Mouse (Mus musculus): ENCODE data around the gene F11r.
"Not testable (repeated sequence)": the region's sequence is repeated elsewhere in the genome, so short reads cannot be mapped to it uniquely, and the experiment has no call there.

Gene F11r

DNA sequence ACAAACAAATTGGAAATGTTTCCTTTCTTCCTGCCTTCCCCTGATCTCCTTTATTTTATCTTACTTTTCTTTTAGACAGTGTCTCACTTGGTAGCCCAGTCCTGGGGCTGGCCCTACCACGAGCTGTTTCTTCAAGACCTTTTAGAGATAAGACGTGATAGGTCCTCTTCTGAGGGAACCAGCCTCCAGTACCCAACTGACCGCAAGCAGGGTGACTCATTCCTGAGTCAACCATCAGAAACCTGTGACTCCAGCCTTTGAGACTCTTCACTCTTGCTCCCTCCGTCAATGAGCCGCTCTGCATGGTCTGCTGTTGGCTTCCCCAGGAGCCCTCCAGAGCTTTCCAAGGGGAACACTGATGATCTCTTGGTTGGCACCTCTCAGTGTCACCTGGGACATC, 33.6 kb downstream of the F11r start:
- no peak for DNase-seq (ENCODE audit: low spot score)

DNA sequence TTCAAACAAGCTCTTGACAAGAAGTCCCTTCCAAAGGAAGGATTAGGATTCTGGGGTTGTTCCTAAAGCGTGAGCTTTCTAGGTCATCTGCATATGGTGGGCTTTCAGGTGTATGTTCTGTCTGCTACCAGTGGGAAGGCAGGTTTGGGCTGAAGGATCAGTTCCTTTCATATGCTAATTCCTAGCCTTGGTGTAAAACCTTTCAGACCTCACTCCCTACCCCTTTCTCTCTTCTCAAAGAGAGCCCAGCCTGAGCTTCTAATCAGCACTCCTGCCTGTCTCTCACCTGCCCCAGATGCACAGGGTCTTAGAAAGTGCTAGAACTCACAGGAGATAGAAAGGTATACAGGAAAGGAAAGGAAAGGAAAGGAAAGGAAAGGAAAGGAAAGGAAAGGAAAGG, 34.1 kb downstream of the F11r start:
- DNase-seq (ENCODE audit: low spot score), result no peak

DNA sequence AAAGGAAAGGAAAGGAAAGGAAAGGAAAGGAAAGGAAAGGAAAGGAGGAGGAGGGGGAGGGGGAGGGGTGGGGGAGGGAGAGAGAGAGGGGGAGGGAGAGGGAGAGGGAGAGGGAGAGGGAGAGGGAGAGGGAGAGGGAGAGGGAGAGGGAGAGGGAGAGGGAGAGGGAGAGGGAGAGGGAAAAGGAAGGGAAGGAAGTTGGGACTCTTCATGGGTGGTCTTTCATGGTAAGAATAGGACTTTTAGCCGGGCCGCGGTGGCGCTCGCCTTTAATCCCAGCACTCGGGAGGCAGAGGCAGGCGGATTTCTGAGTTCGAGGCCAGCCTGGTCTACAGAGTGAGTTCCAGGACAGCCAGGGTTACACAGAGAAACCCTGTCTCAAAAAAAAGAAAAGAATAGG, 34.6 kb downstream of the F11r start:
- DNase-seq (ENCODE audit: low spot score), result not testable (repeated sequence)

DNA sequence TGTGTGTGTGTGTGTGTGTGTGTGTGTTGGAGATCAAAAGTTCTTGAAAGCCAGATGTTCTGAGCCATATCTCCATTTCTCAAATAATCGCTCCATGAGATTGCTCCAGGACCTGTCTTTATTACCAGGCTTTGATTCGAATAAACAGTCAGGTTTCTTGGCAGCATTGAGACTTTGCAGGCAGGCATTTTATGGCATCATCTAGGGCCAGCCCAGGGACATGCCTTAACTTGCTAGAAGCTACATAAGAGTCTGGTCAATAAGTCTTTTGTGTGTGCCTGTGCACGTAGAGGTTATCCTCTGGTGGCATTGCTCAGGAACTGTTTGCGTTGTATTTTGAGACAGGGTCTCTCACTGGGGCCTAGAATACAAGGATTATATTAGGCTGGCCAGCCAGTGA, 36.2 kb downstream of the F11r start:
- no peak for DNase-seq (ENCODE audit: low spot score)

DNA sequence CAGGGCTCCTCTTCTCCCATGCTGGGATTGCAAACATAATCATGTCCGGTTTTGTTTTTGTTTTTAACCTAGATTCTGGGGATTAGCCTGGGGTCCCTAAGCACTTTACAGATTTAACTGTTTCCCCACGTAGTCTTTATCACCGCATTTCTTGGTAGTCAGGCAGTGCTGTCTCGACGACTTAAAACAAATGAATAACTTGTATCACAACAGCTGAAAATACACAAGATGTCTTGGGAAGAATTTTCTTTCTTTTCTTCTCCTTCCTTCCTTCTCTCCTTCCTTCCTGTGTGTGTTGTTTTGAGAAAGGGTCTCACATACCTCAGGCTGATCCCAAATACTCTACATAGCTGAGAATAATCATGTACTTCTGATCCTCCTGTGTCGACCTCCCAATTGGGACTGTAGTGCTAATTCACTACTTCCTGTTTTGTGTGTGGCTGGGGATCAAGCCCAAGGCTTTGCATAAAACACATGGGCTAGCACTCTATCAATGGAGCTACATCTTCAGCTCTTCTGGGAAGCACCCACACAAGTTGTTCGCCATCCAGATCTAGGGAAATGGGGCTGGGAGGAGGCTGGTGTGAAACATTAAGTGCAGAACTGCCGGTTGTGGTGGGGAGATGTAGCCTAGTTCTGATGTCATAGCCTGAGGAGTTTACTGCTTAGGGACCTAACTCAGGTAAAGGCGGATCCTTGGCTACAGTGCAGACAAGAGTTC, 36.7 kb downstream of the F11r start:
- DNase-seq (ENCODE audit: low spot score), result no peak

DNA sequence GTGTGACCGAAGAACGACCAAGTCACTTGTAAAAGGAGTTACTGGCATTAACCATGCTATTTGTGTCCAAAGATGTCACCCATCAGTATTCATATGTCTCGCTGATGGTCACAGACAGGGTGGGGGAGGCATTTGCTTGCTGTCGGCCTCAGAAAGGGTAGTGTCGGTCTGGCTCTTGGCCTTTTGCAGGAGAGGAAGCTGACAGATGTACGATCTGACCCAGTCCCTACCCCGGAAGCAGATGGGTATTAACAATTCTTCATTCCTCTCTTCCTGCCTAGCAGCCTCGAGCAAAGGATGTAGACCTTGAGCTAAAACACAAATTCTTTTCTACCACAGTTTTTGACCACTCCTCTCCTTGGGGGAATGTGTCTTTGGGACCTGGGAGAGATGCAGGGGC, 39.8 kb downstream of the F11r start:
- DNase-seq (ENCODE audit: low spot score), result no peak

DNA sequence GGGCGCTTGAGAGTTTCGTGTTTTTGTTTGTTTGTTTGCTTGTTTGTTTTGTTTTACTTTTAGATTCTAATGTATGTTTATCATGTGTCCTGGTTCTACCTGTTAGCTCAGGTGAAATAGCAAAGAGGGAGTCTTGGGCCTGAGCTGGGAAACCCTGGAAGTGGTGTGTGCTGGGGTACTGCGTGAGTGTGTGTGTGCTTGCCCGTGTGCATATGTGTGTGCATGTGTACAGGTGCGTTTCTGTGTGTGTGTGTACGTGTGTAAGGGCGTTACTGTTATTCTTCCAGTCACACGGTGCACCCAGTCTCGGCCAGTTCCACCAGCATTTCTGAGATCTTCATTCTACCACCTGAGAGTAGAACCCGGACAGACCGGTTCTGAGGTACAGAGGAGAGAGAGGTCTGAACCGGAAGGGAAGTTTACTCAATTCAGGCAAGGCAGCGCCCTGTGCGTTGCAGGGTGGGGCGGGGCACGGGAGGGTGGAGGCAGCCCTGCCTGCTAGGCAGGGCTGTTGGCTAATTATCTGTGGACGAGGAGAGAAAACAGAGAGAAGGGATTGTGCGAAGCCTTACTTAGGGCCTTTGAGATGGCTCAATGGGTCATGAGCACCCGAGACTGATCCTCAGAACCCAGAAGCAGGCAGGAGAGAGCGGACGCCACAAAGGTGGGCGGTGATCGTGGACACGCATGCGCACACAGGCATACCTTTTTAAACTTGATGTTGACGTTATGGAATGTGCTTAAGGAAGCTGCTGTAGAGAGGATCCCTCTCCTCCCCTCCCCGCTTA, 40.6 kb downstream of the F11r start:
- no peak for DNase-seq (ENCODE audit: low spot score)

DNA sequence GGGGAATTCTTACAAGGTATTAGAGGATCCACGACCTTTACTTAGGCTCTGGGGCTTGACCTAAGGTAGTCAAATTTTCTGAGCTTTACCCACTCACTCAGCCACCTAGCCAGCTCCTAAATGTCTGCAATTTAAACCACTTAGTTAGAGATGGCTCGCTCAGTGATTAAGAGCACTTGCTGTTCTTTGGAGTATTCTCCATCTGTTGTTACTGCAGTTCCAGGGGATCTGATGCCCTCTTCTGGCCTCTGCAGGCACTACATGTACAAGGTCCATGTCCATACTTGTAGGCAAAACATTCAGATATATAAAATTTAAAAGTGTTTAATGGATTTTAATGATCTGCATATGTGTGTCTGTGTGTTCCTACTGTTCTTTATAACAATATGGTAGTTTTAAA, 41.6 kb downstream of the F11r start:
- DNase-seq (ENCODE audit: low spot score), result peak; percentile 85

DNA sequence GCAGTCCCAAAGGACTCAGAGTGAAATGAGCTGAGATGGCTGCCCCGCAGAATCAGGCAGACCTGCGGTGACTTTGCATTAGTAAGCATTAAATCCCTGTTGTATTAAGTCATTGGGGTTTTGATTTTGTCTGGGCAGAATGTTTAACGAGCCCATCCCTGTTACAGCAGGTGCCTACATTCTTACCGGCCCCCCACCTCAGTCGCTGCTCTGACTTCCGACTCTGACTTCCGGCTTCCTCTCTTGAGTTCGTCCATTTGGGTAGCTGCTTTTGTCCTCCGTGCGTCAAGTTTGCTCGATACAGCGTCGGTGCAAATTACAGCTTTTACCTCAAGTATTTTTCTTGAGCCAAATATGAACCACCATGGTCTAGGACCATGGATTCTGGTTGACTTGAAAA, 56.9 kb downstream of the F11r start:
- no peak for DNase-seq (ENCODE audit: low spot score)

DNA sequence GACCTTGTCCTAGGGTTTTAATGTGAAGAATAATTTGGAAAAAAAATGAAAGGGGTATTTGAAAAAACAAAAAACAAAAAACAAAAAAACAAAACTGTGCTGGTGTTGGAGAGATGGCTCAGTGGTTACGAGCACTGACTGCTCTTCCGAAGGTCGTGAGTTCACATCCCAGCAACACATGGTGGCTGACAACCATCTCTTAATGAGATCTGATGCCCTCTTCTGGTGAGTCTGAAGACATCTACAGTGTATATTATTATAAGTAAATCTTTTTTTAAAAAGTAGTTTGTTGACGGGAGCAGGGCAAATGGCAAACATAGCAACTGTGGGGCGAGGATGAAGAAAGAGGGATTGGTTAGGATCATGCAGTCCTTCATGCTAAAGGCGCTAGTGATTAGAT, 58.0 kb downstream of the F11r start:
- no peak for DNase-seq (ENCODE audit: low spot score)

DNA sequence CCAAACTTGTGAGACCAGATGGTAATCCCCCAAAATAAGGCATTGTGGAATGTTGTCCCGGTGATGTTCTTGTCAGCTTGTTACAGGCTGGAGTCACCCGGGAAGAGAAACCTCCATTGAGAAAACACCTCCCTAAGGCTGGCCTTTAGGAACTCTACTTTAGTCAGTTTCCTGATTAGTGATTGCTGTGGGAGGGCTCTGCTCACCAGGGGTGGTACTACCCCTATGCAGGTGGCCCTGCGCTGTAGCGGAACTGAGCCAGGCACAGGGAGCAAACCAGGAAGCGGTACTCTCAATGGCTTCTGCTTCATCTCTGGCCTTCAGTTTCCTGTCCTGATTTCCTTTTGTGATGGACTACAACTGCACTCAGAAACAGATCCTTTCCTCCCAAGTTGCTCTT, 62.5 kb downstream of the F11r start:
- DNase-seq (ENCODE audit: low spot score), result no peak

DNA sequence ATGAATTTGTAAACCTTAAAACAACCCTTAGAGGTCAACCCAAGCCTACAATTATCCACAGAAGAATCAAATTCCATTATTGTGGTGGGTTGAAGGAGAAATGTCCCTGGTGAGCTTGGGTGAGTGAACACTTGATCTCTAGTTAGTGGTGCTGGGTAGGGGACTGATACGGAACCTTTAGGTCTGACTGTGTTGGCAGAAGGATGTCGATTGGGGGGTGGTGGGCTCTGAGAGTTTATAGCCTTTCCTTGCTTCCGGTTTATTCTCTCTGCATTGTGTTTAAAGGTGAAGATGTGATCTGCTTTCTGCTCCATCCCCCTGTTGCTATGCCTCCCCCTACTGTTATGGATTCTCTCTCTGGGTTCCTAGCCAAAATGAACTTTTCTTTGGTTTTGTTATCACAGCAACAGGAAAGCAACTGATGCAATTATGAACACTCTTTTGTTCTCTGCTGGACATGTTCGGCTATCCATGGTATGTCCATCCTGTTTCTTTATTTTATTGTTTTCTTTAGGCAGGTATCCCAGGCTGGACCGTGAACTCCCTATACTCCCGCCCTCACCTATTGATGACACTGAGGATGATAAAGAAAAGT, 63.8 kb downstream of the F11r start:
- DNase-seq (ENCODE audit: low spot score), result no peak

DNA sequence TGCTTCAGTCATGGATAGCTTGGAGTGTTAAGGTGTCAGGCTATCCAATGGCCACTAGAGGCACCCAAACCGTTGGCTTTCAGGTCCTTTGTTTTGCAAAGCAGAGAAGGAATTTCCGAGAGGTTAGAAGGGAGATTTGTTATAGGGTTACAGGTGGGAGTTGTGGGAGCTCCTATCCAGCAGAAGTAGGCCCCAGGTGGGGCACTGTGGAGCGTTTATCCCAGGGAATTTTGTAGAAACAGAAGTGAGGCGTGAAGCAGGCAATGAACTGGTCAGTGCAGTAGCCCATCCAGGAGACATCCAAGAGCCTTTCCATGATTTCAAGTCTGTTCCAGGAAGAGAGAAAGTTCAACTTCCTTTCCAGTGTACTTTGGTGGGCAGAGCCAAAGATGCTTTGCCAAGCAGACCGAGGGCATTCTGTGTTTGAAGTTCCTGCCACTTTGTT, 64.3 kb downstream of the F11r start:
- no peak for DNase-seq (ENCODE audit: low spot score)

DNA sequence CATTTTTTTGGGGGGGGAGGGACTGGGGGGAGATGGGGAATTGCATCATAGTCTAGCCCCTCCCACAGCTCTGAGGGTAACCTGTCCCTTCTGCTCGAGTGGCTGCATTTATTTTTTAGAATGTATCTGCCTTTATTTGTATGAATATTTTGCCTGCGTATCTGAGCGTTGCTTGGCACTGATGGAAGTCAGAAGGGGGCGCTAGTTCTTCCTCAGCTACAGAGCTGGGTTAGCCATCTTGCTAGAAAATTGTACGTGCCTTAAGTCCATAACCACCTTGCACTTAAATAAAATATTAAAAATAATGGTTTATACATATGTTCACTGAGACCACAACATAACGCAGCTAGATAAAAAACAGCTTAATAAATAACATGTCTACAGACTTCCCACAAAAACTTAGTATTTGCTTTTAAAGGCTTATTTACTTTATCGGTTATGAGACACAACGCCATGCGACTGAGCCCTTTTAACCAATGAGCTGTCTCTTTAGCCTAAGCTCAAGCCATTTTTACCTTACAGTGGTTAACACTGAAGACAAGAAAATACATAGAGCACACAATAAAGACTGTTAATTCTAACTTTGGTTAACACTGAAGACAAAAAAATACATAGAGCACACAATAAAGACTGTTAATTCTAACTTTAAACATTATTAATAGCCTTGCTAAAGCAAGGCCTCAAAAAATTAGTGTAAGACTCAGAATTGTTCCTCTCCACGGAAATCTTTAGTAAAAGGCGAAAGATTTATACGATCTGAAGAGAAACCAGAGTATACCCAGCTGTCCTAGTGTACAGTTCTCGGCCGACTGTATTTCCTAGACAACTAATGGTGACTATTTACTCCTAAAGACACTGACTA, 65.3 kb downstream of the F11r start:
- peak; percentile 50 for DNase-seq (ENCODE audit: low spot score)

DNA sequence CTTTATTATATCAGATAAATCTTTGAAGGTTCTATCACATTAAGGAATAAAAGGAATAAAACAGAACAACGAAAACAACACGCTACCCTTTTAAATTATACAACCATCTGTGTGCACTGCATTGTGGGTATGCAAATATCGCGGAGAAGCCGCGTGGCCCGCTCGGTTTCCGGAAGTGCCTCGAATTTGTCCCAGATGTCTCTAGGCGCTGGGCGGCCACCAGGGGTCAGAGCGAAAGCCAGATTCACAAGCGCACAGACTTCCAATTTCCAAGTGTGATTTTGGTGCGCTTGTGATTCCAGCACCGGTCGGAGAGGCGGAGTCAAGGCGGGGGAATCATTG, 65.9 kb downstream of the F11r start, which contains the start of gene Alyref2:
Gene Alyref2 (plus strand): TSS at position 229 of the 342 bp plus-strand sequence.
- DNase-seq (ENCODE audit: low spot score), result peak; percentile 96

DNA sequence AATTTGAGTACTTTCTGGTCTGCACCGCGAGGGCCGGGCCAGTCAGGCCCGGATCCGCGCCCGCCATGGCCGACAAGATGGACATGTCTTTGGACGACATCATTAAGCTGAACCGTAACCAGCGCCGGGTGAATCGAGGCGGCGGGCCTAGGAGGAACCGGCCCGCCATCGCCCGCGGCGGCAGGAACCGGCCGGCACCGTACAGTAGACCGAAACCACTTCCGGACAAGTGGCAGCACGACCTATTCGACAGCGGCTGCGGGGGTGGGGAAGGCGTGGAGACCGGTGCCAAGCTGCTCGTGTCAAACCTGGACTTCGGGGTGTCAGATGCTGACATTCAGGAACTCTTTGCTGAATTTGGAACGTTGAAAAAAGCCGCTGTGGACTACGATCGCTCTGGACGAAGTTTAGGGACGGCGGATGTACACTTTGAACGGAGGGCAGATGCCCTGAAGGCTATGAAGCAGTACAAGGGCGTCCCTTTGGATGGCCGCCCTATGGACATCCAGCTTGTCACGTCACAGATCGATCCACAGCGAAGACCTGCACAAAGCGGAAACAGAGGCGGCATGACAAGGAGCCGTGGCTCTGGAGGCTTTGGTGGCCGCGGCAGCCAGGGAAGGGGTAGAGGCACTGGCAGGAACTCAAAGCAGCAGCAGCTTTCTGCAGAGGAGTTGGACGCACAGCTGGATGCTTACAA, 66.4 kb downstream of the F11r start:
- peak; percentile 66 for DNase-seq (ENCODE audit: low spot score)

DNA sequence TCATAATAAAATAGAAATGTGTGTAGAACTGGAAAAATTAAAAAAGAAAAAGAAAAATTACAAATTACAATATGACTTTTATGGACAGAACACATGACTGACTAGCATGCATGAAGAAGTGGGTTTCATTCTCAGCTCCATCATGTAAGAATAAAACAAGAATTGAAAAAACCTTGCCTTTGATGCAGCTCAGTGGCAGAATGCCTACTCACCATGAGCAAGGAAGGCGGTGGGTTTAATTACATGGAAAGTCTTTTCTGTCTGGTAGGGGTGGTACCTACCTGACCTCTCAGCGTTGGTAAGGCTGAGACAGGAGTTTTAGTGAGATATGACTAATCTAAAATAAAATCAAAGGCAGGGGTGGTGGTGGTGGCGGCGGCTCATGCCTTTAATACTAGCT, 67.3 kb downstream of the F11r start:
- DNase-seq (ENCODE audit: low spot score), result no peak

DNA sequence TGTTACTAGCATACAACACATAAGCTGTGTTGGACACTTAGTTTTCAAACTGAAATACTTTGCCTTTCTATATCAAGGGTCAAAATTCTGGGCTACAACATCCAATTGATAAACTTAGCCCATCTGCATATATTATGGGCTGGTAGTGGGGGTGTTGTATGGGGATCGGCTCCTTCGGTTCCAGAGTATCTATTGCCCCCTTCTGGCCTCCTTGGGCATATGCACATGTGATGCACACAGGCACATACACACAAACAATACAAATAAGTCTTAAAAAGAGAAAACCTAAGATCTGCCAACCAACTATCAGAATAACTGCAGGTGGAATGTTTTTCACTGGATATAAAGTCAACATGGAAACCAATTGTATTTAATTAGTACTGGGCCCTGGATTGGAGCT, 75.9 kb downstream of the F11r start:
- no peak for DNase-seq (ENCODE audit: low spot score)

DNA sequence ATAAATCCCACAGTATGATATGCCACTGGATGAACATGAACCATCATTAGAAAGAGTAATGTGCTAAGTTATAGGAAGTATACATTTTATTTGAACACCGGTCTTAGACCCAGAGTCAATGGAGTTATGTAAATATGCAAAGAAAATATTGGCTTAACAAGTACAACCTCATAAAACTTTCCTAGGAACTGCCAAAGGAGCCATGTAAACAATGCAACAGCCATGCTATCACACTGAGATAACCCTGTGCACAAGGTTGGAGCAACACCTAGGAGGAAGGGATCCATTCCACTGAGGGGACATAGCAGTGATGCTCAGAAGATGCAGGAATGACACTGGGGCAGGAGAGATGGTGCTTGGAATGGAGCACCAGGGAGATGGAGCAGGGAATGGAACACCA, 76.4 kb downstream of the F11r start:
- DNase-seq (ENCODE audit: low spot score), result no peak

All from layer of hippocampus, adult 11-12 months (tissue).